Mouse (Mus musculus) stomach, postnatal 0 days (tissue): ENCODE measurements around the gene Pabpc6. TPM values are rescaled to one million over a fixed set of nuclear protein-coding genes. Genes with fewer than 3 reads are reported as not detected.

Source experiments
- ATAC-seq: fragments of 200-750 bp; cut with Nextera tagmentation; 2 replicates; pipeline ENCODE4 v1.8.0; 2017; ENCODE audit not compliant: low FRiP score, low TSS enrichment
- DNase-seq: peaks from one replicate; pipeline ENCODE4 v3.0.0-alpha.2; 2016; ENCODE audit warnings: low spot score
- H3K27ac ChIP-seq: fragments of 300-500 bp; sonication (generic); replicated peaks from 2 replicates; pipeline ENCODE4 v1.5.1; 2014; ENCODE audit warnings: mild to moderate bottlenecking, control low read depth
- H3K27me3 ChIP-seq: fragments of 300-500 bp; sonication (generic); 2 replicates; pipeline ENCODE4 v1.6.1; 2014; ENCODE audit warnings: low read length; ENCODE audit not compliant: control insufficient read depth, insufficient read depth
- H3K36me3 ChIP-seq: fragments of 300-500 bp; sonication (generic); 2 replicates; pipeline ENCODE4 v1.6.1; 2014; ENCODE audit warnings: low read length, mixed read lengths; ENCODE audit not compliant: control insufficient read depth, insufficient read depth
- H3K4me1 ChIP-seq: fragments of 300-500 bp; sonication (generic); replicated peaks from 2 replicates; pipeline ENCODE4 v1.6.1; 2014; ENCODE audit warnings: antibody characterized with exemption; ENCODE audit not compliant: control insufficient read depth, insufficient read depth
- H3K4me2 ChIP-seq: fragments of 300-500 bp; sonication (generic); replicated peaks from 2 replicates; pipeline ENCODE4 v1.6.1; 2014; ENCODE audit warnings: low read depth, mild to moderate bottlenecking, control low read depth, moderate library complexity
- H3K4me3 ChIP-seq: fragments of 300-500 bp; sonication (generic); 2 replicates; pipeline ENCODE4 v1.5.1; 2014; ENCODE audit warnings: low read depth, low read length, control low read depth
- H3K9ac ChIP-seq: fragments of 300-500 bp; sonication (generic); 2 replicates; pipeline ENCODE4 v1.6.1; 2014; ENCODE audit warnings: mild to moderate bottlenecking, low read length, control low read depth, mixed read lengths
- H3K9me3 ChIP-seq: fragments of 300-500 bp; sonication (generic); 2 replicates; pipeline ENCODE4 v1.6.1; 2016; ENCODE audit warnings: low read length; ENCODE audit not compliant: control insufficient read depth
- CTCF ChIP-seq: IDR thresholded peaks from 2 replicates; pipeline ENCODE4 v1.5.1; 2016; ENCODE audit warnings: antibody characterized with exemption, low read depth, mild to moderate bottlenecking, moderate library complexity
- EP300 ChIP-seq: optimal IDR thresholded peaks from 2 replicates; pipeline ENCODE3; 2016; ENCODE audit warnings: antibody characterized with exemption
- WGBS: fragments of 180-500 bp; shearing (Covaris S2); extraction: QIAGEN DNeasy Blood & Tissue Kit; methylation state at CpG from one replicate; pipeline ENCODE4 v1.1.7; 2014; 5-methylcytosine and 5-hydroxymethylcytosine counted together
- polyA plus RNA-seq: library from polyadenylated mRNA; unstranded; fragments of >200 nt; fragmentation: Nextera tagmentation; extraction: Ambion mirVana; gene quantifications from 2 replicates; pipeline ENCODE4 v1.2.1, GENCODE M21; 2015

Pabpc6 gene
- polyA plus RNA-seq, 1 experiment from 2014 or later = not detected

DNA sequence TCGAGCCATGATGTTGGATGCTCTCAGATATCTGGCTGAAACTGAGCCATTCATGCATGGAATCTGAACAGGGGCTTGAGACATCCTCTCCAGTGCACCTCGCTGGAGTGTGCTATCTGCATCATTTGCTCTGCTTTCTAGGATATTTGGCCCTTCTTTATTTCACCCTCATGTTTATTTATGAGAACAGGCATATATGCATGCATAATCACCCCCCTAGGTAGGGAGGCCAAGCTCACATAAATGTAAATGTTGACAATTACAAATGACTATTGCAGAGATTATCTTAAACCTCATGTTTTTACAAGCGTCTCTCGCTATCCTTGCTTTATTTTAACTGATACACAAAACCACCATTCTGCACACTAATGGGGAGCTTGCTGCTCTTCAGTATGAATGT, 21.9 kb downstream of the Pabpc6 start:
- no peak for ATAC-seq
- no peak for TF ChIP-seq EP300
- no peak for TF ChIP-seq CTCF
- WGBS = 59% methylated on average over 4 of the region's 4 CpGs

DNA sequence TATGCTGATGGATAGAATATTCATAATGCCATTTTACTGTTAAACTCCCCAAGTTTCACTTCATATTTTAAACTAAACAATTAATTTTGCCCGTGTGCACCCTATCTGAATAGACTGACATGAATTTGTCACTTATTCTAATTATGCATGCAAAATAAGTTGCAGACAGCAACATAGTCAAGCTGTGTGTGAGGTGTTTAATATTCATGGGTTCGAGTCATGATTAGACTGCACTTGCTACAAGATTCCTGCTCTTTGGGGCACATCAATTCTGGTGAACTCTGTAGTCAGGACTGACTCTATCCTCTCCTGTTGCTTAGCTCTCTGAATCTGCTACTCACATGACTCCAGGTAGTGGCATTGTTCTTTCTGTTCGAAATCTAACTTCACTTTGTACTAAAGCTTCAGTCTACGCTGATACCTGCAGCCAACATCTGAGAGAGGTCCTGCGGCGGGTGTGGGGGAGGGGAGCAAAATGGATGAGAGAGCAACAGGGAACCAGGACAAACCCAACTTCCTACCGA, 25.8 kb downstream of the Pabpc6 start:
- H3K27ac ChIP-seq = no peak overlapping the region
- H3K9me3 ChIP-seq = no peaks in the 10 kb centered on the region
- no peak overlapping the region for H3K9ac ChIP-seq
- DNase-seq (no peak), ATAC-seq (no peak)
- no peak overlapping the region for H3K4me3 ChIP-seq
- H3K27me3 ChIP-seq = no peaks in the 10 kb centered on the region
- 72% methylated on average over 7 of the region's 7 CpGs for WGBS
- no peak overlapping the region for H3K4me2 ChIP-seq
- TF ChIP-seq CTCF (no peak), EP300 (no peak)
- no peaks in the 10 kb centered on the region for H3K4me1 ChIP-seq
- no peaks in the 10 kb centered on the region for H3K36me3 ChIP-seq

More for the DNA sequence above, 21.9 kb downstream of the Pabpc6 start:
- Histone ChIP-seq H3K9me3 (no peaks in the 10 kb centered on the region), H3K9ac (no peak overlapping the region), H3K36me3 (no peaks in the 10 kb centered on the region), H3K4me2 (no peak overlapping the region), H3K4me3 (no peak overlapping the region), H3K27me3 (no peaks in the 10 kb centered on the region), H3K4me1 (no peaks in the 10 kb centered on the region), H3K27ac (no peak overlapping the region)
- no peak for DNase-seq

DNA sequence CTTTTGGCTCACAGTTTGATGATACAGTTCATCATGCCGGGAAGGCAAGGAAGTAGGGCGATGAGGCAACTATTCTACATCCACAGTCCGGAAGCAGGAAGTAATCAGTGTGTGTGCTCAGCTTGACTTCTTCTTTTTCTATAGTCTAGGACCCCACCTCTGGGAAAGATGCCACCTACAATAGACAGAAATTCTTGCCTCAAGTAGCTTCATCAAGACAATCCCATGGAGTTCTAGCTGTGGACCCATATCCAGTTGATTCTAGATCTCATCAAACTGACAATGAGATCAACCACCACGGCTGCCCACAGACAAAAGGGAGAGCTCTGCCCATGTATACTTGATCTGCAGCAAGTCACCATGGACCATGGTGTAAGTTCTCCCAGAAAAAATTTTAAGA, 32.5 kb downstream of the Pabpc6 start:
- DNase-seq (no peak), ATAC-seq (no peak)
- Histone ChIP-seq H3K27ac (no peak overlapping the region), H3K4me1 (no peaks in the 10 kb centered on the region), H3K4me3 (no peak overlapping the region), H3K4me2 (no peak overlapping the region), H3K9me3 (no peaks in the 10 kb centered on the region), H3K36me3 (no peaks in the 10 kb centered on the region), H3K9ac (no peak overlapping the region), H3K27me3 (no peaks in the 10 kb centered on the region)
- TF ChIP-seq CTCF = no peak
- no peak for TF ChIP-seq EP300
- WGBS = 86% methylated on average over 4 of the region's 4 CpGs

DNA sequence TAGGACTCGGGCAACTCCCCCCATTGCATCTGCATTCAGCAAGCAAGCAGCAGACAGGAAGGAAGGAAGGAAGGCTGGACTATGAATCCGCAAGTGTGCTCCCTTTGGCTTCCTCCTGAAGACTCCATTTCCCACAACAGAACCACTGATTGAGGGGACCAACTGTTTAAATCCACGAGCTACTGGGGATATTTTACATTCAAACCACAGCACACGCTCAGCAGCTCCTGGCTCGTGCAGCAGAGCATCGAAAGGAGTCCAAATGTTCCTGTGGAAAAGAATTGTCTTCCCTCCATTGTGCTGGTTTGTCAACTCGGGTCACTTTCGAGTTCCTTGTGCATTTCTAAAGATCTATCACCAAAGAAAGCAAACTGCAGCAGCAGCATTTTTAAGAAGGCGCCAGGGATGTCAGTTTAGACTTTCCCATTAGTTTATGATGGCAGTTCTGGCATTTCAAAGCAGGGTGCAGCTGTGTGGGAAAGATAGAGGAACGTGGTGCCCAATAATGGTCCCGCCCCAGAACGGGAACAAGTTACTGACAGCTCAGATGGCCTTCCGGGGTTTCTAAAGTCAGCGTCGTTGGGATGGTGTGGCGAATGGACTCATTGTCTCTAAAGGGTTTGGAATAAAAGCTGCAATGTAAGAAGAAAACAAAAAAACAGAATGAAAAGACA, 36.8 kb downstream of the Pabpc6 start:
- Histone ChIP-seq H3K36me3 (no peaks in the 10 kb centered on the region), H3K27me3 (no peaks in the 10 kb centered on the region), H3K4me3 (no peak overlapping the region), H3K9ac (no peak overlapping the region), H3K27ac (no peak overlapping the region), H3K4me1 (no peaks in the 10 kb centered on the region), H3K4me2 (no peak overlapping the region), H3K9me3 (no peaks in the 10 kb centered on the region)
- TF ChIP-seq CTCF (no peak), EP300 (no peak)
- 68% methylated on average over 16 of the region's 16 CpGs for WGBS
- DNase-seq (no peak), ATAC-seq (no peak)

DNA sequence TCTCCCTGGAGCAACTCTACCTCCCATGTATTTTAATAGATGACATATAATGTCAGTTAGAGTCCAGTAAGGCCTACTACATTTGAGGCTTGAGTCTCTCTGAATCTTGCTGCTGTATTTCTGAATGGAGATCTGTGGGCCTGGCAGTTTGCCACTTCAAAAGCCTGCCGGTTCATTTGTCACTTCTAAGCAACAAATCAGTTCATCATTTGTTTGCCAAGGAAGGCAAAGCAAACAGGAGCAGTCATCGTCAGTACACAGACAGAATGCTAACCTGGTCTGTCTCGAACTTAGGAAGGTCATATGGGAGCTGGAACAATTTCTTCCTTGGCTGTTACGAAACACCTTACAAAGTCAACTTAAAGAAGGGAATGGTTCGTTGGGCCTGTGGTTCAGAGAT, 37.4 kb downstream of the Pabpc6 start:
- 54% methylated on average over 5 of the region's 5 CpGs for WGBS
- no peak for DNase-seq
- H3K27me3 ChIP-seq = no peaks in the 10 kb centered on the region

DNA sequence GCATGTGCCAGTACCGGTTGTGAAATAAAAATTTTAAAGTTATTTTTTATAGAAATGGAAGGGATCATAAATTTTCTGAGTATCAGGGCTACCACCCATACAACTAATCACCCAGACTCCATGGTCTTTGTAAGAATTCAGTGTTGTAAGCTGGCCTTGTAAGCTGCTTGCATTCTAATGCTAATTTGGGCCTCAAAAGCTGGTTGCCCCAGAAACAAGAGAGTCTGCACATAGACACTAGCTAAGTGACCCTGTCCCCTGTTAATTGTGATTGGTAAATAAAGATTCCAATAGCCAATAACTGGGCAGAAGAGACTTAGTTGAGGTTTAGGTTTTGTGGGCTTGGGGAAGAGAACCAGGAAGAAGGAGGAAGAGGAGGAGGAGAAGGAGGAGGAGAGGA, 38.4 kb downstream of the Pabpc6 start:
- TF ChIP-seq CTCF (no peak), EP300 (no peak)
- DNase-seq = no peak
- H3K4me1 ChIP-seq = no peaks in the 10 kb centered on the region
- 92% methylated on average over 1 of the region's 1 CpGs for WGBS
- no peak overlapping the region for H3K4me2 ChIP-seq
- H3K36me3 ChIP-seq = no peaks in the 10 kb centered on the region
- ATAC-seq = no peak
- H3K9me3 ChIP-seq = no peaks in the 10 kb centered on the region
- no peak overlapping the region for H3K9ac ChIP-seq
- H3K4me3 ChIP-seq = no peak overlapping the region
- no peak overlapping the region for H3K27ac ChIP-seq
- no peaks in the 10 kb centered on the region for H3K27me3 ChIP-seq

More for the DNA sequence above, 37.4 kb downstream of the Pabpc6 start:
- Histone ChIP-seq H3K4me3 (no peak overlapping the region), H3K27ac (no peak overlapping the region), H3K9ac (no peak overlapping the region), H3K9me3 (no peaks in the 10 kb centered on the region), H3K4me2 (no peak overlapping the region), H3K4me1 (no peaks in the 10 kb centered on the region), H3K36me3 (no peaks in the 10 kb centered on the region)
- TF ChIP-seq EP300 (no peak), CTCF (no peak)
- no peak for ATAC-seq
